Mouse (Mus musculus) forebrain, embryonic 12.5 days (tissue): Measurements from ENCODE around the gene Snx29. TPM values are rescaled to one million over a fixed set of nuclear protein-coding genes. Genes with fewer than 3 reads are reported as not detected.

Source experiments
- ATAC-seq: fragments of 200-750 bp; cut with Nextera tagmentation; 2 replicates; pipeline ENCODE4 v1.8.0; 2017; ENCODE audit warnings: moderate TSS enrichment; ENCODE audit not compliant: low FRiP score
- H3K27ac ChIP-seq: fragments of 300-500 bp; sonication (generic); 2 replicates; pipeline ENCODE4 v1.5.1; 2016; ENCODE audit warnings: mild to moderate bottlenecking
- H3K27me3 ChIP-seq: fragments of 300-500 bp; sonication (generic); 2 replicates; pipeline ENCODE4 v1.6.1; 2016; ENCODE audit warnings: mild to moderate bottlenecking
- H3K36me3 ChIP-seq: fragments of 300-500 bp; sonication (generic); replicated peaks from 2 replicates; pipeline ENCODE4 v1.6.1; 2016; ENCODE audit warnings: mild to moderate bottlenecking
- H3K4me1 ChIP-seq: fragments of 300-500 bp; sonication (generic); 2 replicates; pipeline ENCODE4 v1.6.1; 2016
- H3K4me2 ChIP-seq: fragments of 300-500 bp; sonication (generic); 2 replicates; pipeline ENCODE4 v1.6.1; 2016; ENCODE audit warnings: mild to moderate bottlenecking, moderate library complexity
- H3K4me3 ChIP-seq: fragments of 300-500 bp; sonication (generic); replicated peaks from 2 replicates; pipeline ENCODE4 v1.5.1; 2016; ENCODE audit warnings: mild to moderate bottlenecking
- H3K9ac ChIP-seq: fragments of 300-500 bp; sonication (generic); 2 replicates; pipeline ENCODE4 v1.6.1; 2016; ENCODE audit warnings: mild to moderate bottlenecking
- H3K9me3 ChIP-seq: fragments of 300-500 bp; sonication (generic); 2 replicates; pipeline ENCODE4 v1.6.1; 2016
- WGBS: fragments of 180-500 bp; shearing (Covaris S2); methylation state at CpG from one replicate; pipeline ENCODE4 v1.1.7; 2016; 5-methylcytosine and 5-hydroxymethylcytosine counted together
- polyA plus RNA-seq: library from polyadenylated mRNA; unstranded; fragments of >200 nt; fragmentation: Nextera tagmentation; extraction: Ambion mirVana; gene quantifications from 2 replicates; pipeline ENCODE4 v1.2.1, GENCODE M21; 2016

Snx29 gene
- polyA plus RNA-seq, 1 experiment from 2014 or later = 16.4 TPM

GRCm38 (mm10) chr16:11701579-11701978 lies 378.9 kb downstream of the Snx29 start:
- WGBS = 88% methylated on average over 1 of the region's 1 CpGs
- H3K4me2 ChIP-seq = no peak overlapping the region
- no peaks in the 10 kb centered on the region for H3K9me3 ChIP-seq
- H3K4me1 ChIP-seq = no peaks in the 10 kb centered on the region
- no peak overlapping the region for H3K4me3 ChIP-seq
- no peaks in the 10 kb centered on the region for H3K36me3 ChIP-seq
- ATAC-seq = no peak
- H3K27me3 ChIP-seq = no peaks in the 10 kb centered on the region
- H3K9ac ChIP-seq = no peak overlapping the region
- no peak overlapping the region for H3K27ac ChIP-seq

GRCm38 (mm10) chr16:11704096-11704495 lies 381.4 kb downstream of the Snx29 start:
- Histone ChIP-seq H3K27me3 (no peaks in the 10 kb centered on the region), H3K27ac (no peak overlapping the region), H3K4me1 (no peaks in the 10 kb centered on the region), H3K4me3 (no peak overlapping the region), H3K4me2 (no peak overlapping the region), H3K9ac (no peak overlapping the region), H3K36me3 (no peaks in the 10 kb centered on the region), H3K9me3 (no peaks in the 10 kb centered on the region)
- no peak for ATAC-seq
- WGBS = 75% methylated on average over 5 of the region's 5 CpGs

GRCm38 (mm10) chr16:11705456-11705855 lies 382.7 kb downstream of the Snx29 start:
- no peak overlapping the region for H3K4me3 ChIP-seq
- H3K27ac ChIP-seq = no peak overlapping the region
- no peak overlapping the region for H3K9ac ChIP-seq
- H3K9me3 ChIP-seq = no peaks in the 10 kb centered on the region
- H3K4me1 ChIP-seq = 0 out of 2 replicates have a peak, but pooled peaks cover 2% of the 10 kb centered on the region
- H3K36me3 ChIP-seq = no peaks in the 10 kb centered on the region
- H3K27me3 ChIP-seq = no peaks in the 10 kb centered on the region
- no peak for ATAC-seq
- 84% methylated on average over 4 of the region's 4 CpGs for WGBS
- no peak overlapping the region for H3K4me2 ChIP-seq

- H3K9me3 ChIP-seq = no peaks in the 10 kb centered on the region
- ATAC-seq = no peak
- no peak overlapping the region for H3K4me3 ChIP-seq
- H3K27me3 ChIP-seq = no peaks in the 10 kb centered on the region
- no peaks in the 10 kb centered on the region for H3K36me3 ChIP-seq
- no peak overlapping the region for H3K9ac ChIP-seq
- no peak overlapping the region for H3K27ac ChIP-seq
- 100% methylated on average over 2 of the region's 2 CpGs for WGBS
- no peak overlapping the region for H3K4me2 ChIP-seq
- H3K4me1 ChIP-seq = 0 out of 2 replicates have a peak, but pooled peaks cover 4% of the 10 kb centered on the region
Measured at GRCm38 (mm10) chr16:11708097-11708496, 385.4 kb downstream of the Snx29 start.

GRCm38 (mm10) chr16:11709382-11709781 lies 386.7 kb downstream of the Snx29 start:
- no peaks in the 10 kb centered on the region for H3K36me3 ChIP-seq
- H3K9ac ChIP-seq = no peak overlapping the region
- H3K4me2 ChIP-seq = no peak overlapping the region
- H3K4me3 ChIP-seq = no peak overlapping the region
- WGBS = 81% methylated on average over 4 of the region's 4 CpGs
- H3K4me1 ChIP-seq = 0 out of 2 replicates have a peak, but pooled peaks cover 4% of the 10 kb centered on the region
- H3K9me3 ChIP-seq = no peaks in the 10 kb centered on the region
- ATAC-seq = no peak
- H3K27ac ChIP-seq = no peak overlapping the region
- no peaks in the 10 kb centered on the region for H3K27me3 ChIP-seq

- ATAC-seq = peak; percentile 71
- H3K4me1 ChIP-seq = 0 out of 2 replicates have a peak, but pooled peaks cover 4% of the 10 kb centered on the region
- H3K4me3 ChIP-seq = no peak overlapping the region
- no peaks in the 10 kb centered on the region for H3K9me3 ChIP-seq
- no peak overlapping the region for H3K9ac ChIP-seq
- H3K4me2 ChIP-seq = no peak overlapping the region
- no peaks in the 10 kb centered on the region for H3K36me3 ChIP-seq
- H3K27me3 ChIP-seq = no peaks in the 10 kb centered on the region
- H3K27ac ChIP-seq = no peak overlapping the region
- 40% methylated on average over 5 of the region's 5 CpGs for WGBS
Measured at GRCm38 (mm10) chr16:11709999-11710667, 387.4 kb downstream of the Snx29 start.

- Histone ChIP-seq H3K27me3 (no peaks in the 10 kb centered on the region), H3K9ac (no peak overlapping the region), H3K9me3 (no peaks in the 10 kb centered on the region), H3K36me3 (no peaks in the 10 kb centered on the region), H3K4me1 (0 out of 2 replicates have a peak, but pooled peaks cover 4% of the 10 kb centered on the region), H3K4me2 (no peak overlapping the region), H3K27ac (no peak overlapping the region), H3K4me3 (no peak overlapping the region)
- no peak for ATAC-seq
- WGBS = 27% methylated on average over 2 of the region's 2 CpGs
Measured at GRCm38 (mm10) chr16:11713265-11713865, 390.7 kb downstream of the Snx29 start.

- H3K36me3 ChIP-seq = peaks cover 4% of the 10 kb centered on the region; the same call in 1 of the 2 replicates
- H3K9ac ChIP-seq = no peak overlapping the region
- no peaks in the 10 kb centered on the region for H3K9me3 ChIP-seq
- no peak overlapping the region for H3K4me3 ChIP-seq
- H3K4me1 ChIP-seq = no peaks in the 10 kb centered on the region
- no peak overlapping the region for H3K27ac ChIP-seq
- H3K27me3 ChIP-seq = no peaks in the 10 kb centered on the region
- H3K4me2 ChIP-seq = no peak overlapping the region
- 94% methylated on average over 1 of the region's 1 CpGs for WGBS
- ATAC-seq = no peak
Measured at GRCm38 (mm10) chr16:11716932-11717331, 394.2 kb downstream of the Snx29 start.

GRCm38 (mm10) chr16:11725901-11726300 lies 403.2 kb downstream of the Snx29 start:
- Histone ChIP-seq H3K4me1 (no peaks in the 10 kb centered on the region), H3K9me3 (no peaks in the 10 kb centered on the region), H3K27me3 (no peaks in the 10 kb centered on the region), H3K27ac (no peak overlapping the region), H3K4me3 (no peak overlapping the region), H3K4me2 (no peak overlapping the region), H3K9ac (no peak overlapping the region), H3K36me3 (no peaks in the 10 kb centered on the region)
- 83% methylated on average over 2 of the region's 2 CpGs for WGBS
- no peak for ATAC-seq

- 92% methylated on average over 9 of the region's 9 CpGs for WGBS
- no peaks in the 10 kb centered on the region for H3K4me1 ChIP-seq
Measured at GRCm38 (mm10) chr16:11727331-11727730, 404.6 kb downstream of the Snx29 start.

GRCm38 (mm10) chr16:11728131-11728530 lies 405.4 kb downstream of the Snx29 start:
- no peaks in the 10 kb centered on the region for H3K27me3 ChIP-seq
- 85% methylated on average over 3 of the region's 3 CpGs for WGBS

More at GRCm38 (mm10) chr16:11727331-11727730, 404.6 kb downstream of the Snx29 start:
- Histone ChIP-seq H3K9me3 (no peaks in the 10 kb centered on the region), H3K27ac (no peak overlapping the region), H3K9ac (no peak overlapping the region), H3K27me3 (no peaks in the 10 kb centered on the region), H3K4me2 (no peak overlapping the region), H3K4me3 (no peak overlapping the region), H3K36me3 (no peaks in the 10 kb centered on the region)
- ATAC-seq = no peak

GRCm38 (mm10) chr16:11728627-11729026 lies 405.9 kb downstream of the Snx29 start:
- no peaks in the 10 kb centered on the region for H3K27me3 ChIP-seq
- H3K9ac ChIP-seq = no peak overlapping the region
- no peak overlapping the region for H3K4me2 ChIP-seq
- no peak for ATAC-seq
- H3K36me3 ChIP-seq = no peaks in the 10 kb centered on the region
- H3K27ac ChIP-seq = no peak overlapping the region
- H3K4me3 ChIP-seq = no peak overlapping the region
- no peaks in the 10 kb centered on the region for H3K4me1 ChIP-seq
- WGBS = 84% methylated on average over 3 of the region's 3 CpGs
- H3K9me3 ChIP-seq = no peaks in the 10 kb centered on the region

More at GRCm38 (mm10) chr16:11728131-11728530, 405.4 kb downstream of the Snx29 start:
- Histone ChIP-seq H3K36me3 (no peaks in the 10 kb centered on the region), H3K9ac (no peak overlapping the region), H3K4me1 (no peaks in the 10 kb centered on the region), H3K4me3 (no peak overlapping the region), H3K27ac (no peak overlapping the region), H3K9me3 (no peaks in the 10 kb centered on the region), H3K4me2 (no peak overlapping the region)
- ATAC-seq = no peak

- H3K9ac ChIP-seq = no peak overlapping the region
- no peaks in the 10 kb centered on the region for H3K36me3 ChIP-seq
- H3K27me3 ChIP-seq = no peaks in the 10 kb centered on the region
- no peak overlapping the region for H3K4me3 ChIP-seq
- no peaks in the 10 kb centered on the region for H3K9me3 ChIP-seq
- H3K4me2 ChIP-seq = no peak overlapping the region
- H3K4me1 ChIP-seq = no peaks in the 10 kb centered on the region
- ATAC-seq = no peak
- H3K27ac ChIP-seq = no peak overlapping the region
- WGBS = 88% methylated on average over 6 of the region's 6 CpGs
Measured at GRCm38 (mm10) chr16:11729111-11729510, 406.4 kb downstream of the Snx29 start.
